Mouse (Mus musculus) activated CD4-positive, CD25-positive, alpha-beta regulatory T cell, adult 4 months (primary cell): ENCODE measurements around the gene Tceal7. TPM values are rescaled to one million over a fixed set of nuclear protein-coding genes. Genes with fewer than 3 reads are reported as not detected.
"Not testable (repeated sequence)": the region's sequence is repeated elsewhere in the genome, so short reads cannot be mapped to it uniquely, and the experiment has no call there.

Experiments used
- ATAC-seq: one replicate; pipeline ENCODE4 v1.8.0; 2017
- polyA plus RNA-seq, 2 experiments: library from polyadenylated mRNA; unstranded; fragments of 100-300 nt; shearing (Covaris generic); gene quantifications; one replicate each; pipeline ENCODE4 v1.2.1; 2017

Gene Tceal7
- polyA plus RNA-seq, 2 experiments from 2014 or later: not detected

GRCm38 (mm10) chrX:136248811-136249210 is 34.2 kb downstream of the Tceal7 start:
- ATAC-seq: no peak

- ATAC-seq: no peak
Observed at GRCm38 (mm10) chrX:136249671-136250070, 35.1 kb downstream of the Tceal7 start.

- no peak for ATAC-seq
Observed at GRCm38 (mm10) chrX:136252023-136252729, 37.6 kb downstream of the Tceal7 start.

GRCm38 (mm10) chrX:136267720-136268119 is 53.1 kb downstream of the Tceal7 start:
- no peak for ATAC-seq

- ATAC-seq: no peak
Observed at GRCm38 (mm10) chrX:136268173-136268572, 53.6 kb downstream of the Tceal7 start.

GRCm38 (mm10) chrX:136269743-136270392 is 55.3 kb downstream of the Tceal7 start, which contains the start of gene Bex3:
Gene Bex3, plus strand, starts transcription at chrX:136270253.
- ATAC-seq: peak; percentile 92

GRCm38 (mm10) chrX:136270393-136271111 is 56.0 kb downstream of the Tceal7 start:
- ATAC-seq: not testable (repeated sequence)

GRCm38 (mm10) chrX:136274542-136274941 is 60.0 kb downstream of the Tceal7 start:
- ATAC-seq: no peak

- no peak for ATAC-seq
Observed at GRCm38 (mm10) chrX:136275386-136275785, 60.8 kb downstream of the Tceal7 start.

Other genes with a start within 250 kb of the Tceal7 start
- gene Arxes2, start 221.0 kb upstream of the Tceal7 start, polyA plus RNA-seq: 1 to 10 TPM; 5.1 to 6.0 TPM
- not detected for gene Arxes1, start 181.4 kb upstream of the Tceal7 start, polyA plus RNA-seq
- gene Bex2, start 146.5 kb upstream of the Tceal7 start, polyA plus RNA-seq: under 1 TPM in 1 of 2 experiments, not detected in 1; 0.75 TPM
- not detected for gene Nxf3, start 129.5 kb upstream of the Tceal7 start, polyA plus RNA-seq
- not detected for gene Bex4, start 75.8 kb upstream of the Tceal7 start, polyA plus RNA-seq
- gene Tceal8, start 42.4 kb upstream of the Tceal7 start, polyA plus RNA-seq: 1 to 10 TPM in 1 of 2 experiments, under 1 TPM in 1; 0.40 to 1.5 TPM
- not detected for gene Tceal5, start 10.9 kb upstream of the Tceal7 start, polyA plus RNA-seq
- gene Bex1, start 734 bp downstream of the Tceal7 start, polyA plus RNA-seq: not detected
- 10 to 100 TPM; 57.9 to 72.5 TPM for gene Tceal9, start 30.3 kb downstream of the Tceal7 start, polyA plus RNA-seq
- 10 to 100 TPM; 72.1 to 86.9 TPM for gene Bex3, start 55.5 kb downstream of the Tceal7 start, polyA plus RNA-seq